Mouse (Mus musculus) small intestine, adult 2 months (tissue): ENCODE results near the gene Fzd1.

Experiments
- CTCF ChIP-seq: fragments of 200-500 bp; IDR thresholded peaks from 2 replicates; pipeline ENCODE4 v1.5.1; 2012; ENCODE audit warnings: low read depth, mild to moderate bottlenecking, control low read depth, inconsistent platforms, low read length, moderate library complexity, mixed read lengths; ENCODE audit not compliant: insufficient replicate concordance, insufficient read length; ENCODE audit errors: extremely low read depth
- POLR2A ChIP-seq: fragments of 200-500 bp; IDR thresholded peaks from 2 replicates; pipeline ENCODE4 v1.6.1; 2012; ENCODE audit warnings: low read depth, mild to moderate bottlenecking, control low read depth, inconsistent platforms, low read length, moderate library complexity

DNA sequence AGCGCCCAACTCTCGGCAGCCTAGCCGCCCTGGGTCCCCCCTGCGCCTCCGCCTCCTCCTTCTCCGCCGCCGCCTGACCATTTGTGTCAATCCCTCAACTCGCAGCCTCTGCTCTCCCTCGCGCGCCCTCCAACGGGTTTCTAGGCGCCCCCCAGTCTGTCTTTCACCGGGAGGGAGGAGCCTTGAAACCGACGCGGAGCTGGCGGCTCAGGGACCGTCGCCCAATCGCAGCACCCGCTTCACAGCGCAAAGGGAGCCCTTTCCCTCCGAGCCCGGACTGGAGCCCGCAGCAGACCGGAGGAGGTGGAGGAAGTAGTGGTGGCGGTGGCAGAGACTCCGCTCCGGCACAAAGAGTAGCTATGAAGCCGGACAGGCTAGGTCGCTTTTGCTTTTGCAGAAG lies at the start of gene Fzd1:
- TF ChIP-seq CTCF = no peak
- TF ChIP-seq POLR2A = peak; percentile 74
